Mouse (Mus musculus) c-Kit-positive CD71-positive TER-119-negative erythroid progenitor cells, embryonic 14.5 days (primary cell): ENCODE data around the gene Slc15a5.
"Not testable (repeated sequence)": the region's sequence is repeated elsewhere in the genome, so short reads cannot be mapped to it uniquely, and the experiment has no call there.

ENCODE experiments used
- DNase-seq: peaks from one replicate; pipeline ENCODE4 v3.0.0-alpha.2; 2013; ENCODE audit warnings: low read depth

Slc15a5 gene

DNA sequence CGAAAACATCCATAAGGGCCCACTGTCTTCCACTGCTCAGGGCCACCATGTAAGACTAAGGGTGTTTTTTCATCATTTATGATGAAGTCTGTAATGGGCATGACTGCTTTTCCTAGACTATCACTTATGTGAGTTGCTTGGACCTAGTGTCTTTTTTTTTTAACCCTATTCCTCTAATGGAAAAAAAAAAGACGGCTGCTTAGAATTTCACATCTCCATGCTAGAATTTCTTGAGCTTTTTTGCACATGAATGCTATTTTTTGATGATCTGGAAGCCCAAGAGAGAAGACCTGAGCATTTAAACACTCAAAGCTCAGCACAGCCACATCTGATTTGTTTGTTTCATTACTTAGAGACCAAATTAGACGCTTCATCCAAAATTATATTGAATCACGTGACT, at the start of gene Slc15a5:
TSS of gene Slc15a5 (minus strand) at position 101 of the 400 bp plus-strand sequence.
- DNase-seq, result no peak

- no peak for DNase-seq
These were observed 48.9 kb upstream of the Slc15a5 start for GRCm38 (mm10) chr6:138128392-138129335.

DNA sequence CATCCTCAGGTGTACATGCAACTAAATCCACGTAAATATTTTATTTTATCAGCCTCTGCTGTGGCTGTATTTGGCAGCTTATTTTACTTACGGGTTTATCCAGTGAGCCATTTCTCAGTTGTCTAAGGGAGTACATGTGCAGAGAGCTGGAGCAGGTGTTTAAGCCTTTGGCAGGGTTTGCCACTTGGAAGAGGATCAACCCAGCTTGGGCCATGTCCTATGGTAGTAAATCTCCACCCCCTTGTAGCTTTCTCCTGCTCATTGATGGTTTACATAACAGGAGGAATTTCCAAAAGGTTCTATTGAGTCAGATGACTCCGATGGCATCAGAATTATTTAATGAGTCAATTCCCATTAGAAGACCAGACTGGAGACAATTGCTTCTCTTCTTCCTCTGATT, 37.8 kb upstream of the Slc15a5 start:
- no peak for DNase-seq

DNA sequence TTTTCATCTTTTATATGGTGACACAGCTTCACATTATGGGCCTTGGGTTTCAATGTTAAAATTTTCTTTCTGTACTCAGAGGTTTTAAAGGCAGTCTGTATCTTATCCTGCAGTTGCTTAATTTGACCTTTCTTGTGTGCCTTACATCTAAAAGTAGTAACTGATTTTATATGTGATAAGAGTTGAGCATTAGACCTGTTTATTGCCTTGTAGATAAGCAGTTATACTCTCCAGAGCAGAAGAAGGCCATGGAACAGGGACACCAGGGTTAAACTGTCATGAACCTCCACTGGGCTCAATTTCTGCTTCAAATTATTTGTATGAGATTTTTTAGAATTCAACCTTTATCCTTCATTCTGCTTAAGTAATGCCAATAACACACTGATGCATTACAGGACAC, 24.8 kb upstream of the Slc15a5 start:
- DNase-seq, result no peak

DNA sequence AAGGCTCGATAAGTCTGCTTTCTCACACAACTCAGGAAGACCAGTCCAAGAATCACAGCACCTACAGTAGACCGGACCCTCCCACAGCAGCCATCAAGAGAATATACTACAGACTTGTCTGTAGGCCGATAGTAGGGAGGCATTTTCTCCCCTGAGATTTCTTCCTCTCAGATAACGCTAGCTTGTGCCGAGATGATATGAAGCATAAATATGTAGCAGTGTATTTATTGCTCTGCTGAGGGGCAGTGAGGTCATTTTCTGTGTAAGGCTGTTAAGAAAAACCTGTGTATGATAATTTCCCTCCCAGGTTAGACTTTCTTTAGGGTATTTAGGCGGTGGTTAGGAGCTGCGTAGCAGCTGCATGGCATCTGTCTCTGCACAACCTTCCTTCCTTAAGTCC, 23.2 kb upstream of the Slc15a5 start:
- DNase-seq, result no peak

- DNase-seq, result no peak
These were observed 22.1 kb upstream of the Slc15a5 start for GRCm38 (mm10) chr6:138101843-138102242.

DNA sequence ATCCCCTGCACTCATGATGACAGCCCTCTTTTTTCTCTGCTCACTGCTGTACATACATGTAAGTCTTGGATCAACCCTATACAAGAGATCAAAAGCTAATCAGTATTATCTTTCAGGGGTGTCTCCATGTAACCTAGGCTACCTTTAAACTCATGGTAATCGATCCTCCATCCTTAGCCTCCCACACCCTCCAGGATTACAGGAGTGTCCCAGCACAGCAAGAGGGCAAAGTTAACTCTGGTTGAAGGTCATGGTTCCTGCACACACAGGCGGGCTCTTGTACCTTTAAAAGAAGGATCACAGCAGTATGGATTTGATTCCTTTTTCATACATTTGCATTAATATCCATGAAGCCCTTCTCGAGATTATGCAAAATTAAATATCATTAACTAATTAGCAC, 19.9 kb upstream of the Slc15a5 start:
- no peak for DNase-seq

GRCm38 (mm10) chr6:138095060-138095459, 15.3 kb upstream of the Slc15a5 start:
- DNase-seq, result no peak

GRCm38 (mm10) chr6:138092432-138092831, 12.7 kb upstream of the Slc15a5 start:
- no peak for DNase-seq

DNA sequence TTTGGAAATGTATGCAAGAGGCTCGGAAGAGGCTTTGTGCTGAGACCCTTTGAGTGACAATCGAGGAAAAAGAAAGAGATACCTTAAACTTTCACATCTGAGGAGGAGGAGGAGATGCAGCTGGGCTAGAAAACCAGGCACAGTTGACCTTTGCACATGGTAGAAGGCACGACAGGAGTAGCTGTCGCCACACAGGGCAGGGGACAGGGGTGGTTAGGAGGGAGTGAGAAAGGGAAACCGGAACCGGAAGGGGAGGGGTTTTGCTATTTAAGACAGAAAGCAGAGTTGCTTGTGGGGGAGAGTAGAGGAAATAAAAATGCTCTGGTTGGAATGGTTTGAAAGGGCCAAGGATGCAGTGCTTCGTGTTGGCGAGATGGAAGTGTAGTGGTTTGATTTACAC, 9.4 kb upstream of the Slc15a5 start:
- DNase-seq, result no peak

DNA sequence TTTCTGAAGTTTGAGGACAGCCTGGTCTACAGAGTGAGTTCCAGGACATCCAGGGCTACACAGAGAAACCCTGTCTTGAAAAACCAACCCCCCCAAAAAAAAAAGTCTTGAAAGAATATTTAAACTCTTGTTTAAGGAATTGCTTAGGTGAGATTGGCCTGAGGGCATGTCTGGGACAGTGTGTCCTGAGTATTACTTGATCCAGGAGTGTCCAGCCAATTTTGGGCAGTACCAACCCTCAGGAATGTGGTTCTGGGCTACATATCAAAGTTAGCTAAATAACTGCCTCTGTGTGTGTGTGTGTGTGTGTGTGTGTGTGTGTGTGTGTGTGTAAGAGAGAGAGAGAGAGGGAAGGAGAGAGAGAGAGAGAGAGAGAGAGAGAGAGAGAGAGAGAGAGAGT, 6.7 kb upstream of the Slc15a5 start:
- not testable (repeated sequence) for DNase-seq

DNA sequence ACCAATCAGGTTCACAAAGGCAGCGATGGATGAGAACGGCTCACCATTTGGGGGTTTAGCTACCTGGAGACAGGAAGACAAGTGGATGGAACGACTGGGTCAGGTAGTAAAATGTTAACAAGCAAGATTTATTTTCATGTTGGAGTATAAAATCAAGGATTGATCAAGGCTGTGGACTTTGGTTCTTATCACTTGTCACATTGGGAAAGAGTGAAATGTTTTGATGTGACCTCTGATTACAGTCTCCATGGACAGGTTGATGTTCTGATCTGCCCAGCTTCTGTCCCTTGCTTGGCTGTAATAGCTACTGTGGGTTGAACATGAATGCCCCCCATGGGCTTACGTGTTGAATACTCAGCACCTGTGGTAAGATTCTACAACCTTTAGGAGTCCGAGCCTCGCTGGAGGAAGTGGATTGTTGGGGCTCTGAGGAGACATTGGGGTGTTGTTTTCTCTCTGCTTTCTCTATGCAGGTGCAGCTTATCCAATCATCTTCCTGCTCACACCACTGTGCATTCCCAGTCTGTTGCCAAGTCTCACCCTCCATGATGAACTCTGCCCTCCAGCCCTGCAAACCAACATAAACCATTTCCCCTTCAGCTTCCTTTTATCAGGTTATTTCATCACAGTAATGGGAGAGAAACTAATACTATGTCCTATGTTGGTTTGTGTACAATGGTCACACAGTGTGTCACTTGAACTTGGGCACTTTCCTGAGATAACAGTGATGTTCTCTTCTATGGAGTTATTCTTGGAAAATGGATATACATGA, 1.2 kb upstream of the Slc15a5 start:
- DNase-seq, result no peak

DNA sequence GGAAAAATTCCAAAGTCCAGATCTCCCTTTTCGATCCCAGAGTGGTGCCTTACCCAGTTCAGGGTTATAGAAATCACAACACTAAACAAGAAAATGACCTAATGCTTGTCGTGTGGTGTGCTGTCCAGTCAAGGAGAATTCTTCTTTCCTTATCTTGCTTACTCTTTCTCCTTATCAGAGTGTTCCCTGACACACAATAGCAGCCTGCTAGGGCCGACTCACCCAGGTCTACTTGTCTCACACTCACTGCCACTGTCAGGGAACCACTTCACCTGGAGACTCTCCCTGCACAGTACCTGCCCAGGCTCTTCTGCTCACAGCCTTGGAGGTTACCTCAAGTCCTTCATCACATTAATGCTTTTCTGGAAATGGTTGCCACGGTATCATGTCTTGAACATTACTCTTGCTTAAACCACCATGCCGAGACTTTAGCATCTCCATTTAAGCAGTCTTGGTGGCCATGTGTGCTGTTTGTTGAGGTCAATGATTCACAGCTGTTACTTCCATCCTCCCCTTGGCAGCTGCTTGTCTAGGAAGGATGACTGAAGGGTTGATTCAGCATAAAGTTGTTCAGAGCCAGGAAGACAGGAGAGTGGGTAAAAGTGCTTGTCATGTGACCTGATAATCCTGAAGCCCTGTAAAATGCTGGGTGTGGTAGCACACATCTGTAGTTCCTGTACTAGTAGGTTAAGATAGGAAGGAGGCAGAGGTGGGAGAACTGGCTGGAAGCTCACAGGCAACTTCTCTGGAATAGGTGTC, 1.9 kb downstream of the Slc15a5 start:
- no peak for DNase-seq

DNA sequence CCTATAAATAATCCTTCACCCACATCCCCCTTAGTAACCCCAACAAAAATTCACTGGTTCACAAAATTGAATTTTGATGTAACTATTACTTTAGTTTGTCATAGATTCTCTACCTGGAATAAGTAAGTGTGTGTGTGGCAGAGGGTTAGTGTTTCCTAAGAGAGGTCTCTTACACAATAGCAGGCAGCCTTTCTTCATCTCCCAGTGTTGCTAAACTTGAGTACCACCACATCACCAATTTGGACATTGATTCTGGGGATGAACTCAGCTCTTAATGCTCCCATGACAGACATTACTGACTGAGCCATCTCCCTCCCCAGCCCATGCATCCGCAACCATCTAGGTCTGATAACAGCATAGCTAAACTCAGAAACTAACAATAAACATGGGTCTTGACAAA, 4.0 kb downstream of the Slc15a5 start:
- DNase-seq, result no peak

GRCm38 (mm10) chr6:138073540-138073939, 6.2 kb downstream of the Slc15a5 start:
- DNase-seq, result no peak

GRCm38 (mm10) chr6:138072963-138073339, 6.8 kb downstream of the Slc15a5 start:
- no peak for DNase-seq

DNA sequence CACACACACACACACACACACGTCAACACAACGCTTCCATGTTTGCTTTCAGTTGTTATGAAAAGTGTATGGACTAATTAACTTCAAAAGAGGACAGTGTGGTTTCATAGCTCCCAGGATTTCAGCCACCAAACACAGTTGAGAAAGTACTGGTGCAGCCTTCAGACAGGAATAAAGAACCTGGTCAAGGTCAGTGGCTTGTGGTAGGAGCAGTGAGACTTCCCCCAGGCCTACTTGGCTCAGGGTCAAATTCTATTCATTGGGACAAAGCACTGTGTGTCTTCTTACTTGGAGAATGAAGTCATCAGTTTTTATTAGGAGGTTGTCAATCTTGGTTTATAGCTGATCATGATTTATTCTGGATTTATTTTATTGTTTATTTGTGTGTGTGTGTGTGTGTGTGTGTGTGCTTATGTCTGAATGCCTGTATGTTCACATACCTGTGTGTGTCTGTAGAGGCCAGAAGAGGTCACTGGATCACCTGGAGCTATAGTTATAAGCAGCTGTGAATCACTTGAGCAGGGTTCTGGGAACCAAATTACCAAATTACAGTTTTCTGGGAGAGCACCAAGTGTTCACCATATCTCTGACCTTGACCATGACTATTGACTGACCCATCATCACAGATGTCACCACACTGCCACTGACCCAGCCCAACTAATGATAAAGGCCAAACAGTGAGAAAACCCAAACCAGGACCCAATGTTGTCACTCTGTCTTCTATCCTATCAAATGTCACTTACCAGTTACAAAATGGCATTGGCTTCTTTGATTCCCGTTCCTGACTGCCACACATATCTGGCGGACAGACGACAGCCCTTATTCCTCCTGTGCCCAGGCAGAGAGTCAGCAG, 7.4 kb downstream of the Slc15a5 start:
- DNase-seq, result no peak

DNA sequence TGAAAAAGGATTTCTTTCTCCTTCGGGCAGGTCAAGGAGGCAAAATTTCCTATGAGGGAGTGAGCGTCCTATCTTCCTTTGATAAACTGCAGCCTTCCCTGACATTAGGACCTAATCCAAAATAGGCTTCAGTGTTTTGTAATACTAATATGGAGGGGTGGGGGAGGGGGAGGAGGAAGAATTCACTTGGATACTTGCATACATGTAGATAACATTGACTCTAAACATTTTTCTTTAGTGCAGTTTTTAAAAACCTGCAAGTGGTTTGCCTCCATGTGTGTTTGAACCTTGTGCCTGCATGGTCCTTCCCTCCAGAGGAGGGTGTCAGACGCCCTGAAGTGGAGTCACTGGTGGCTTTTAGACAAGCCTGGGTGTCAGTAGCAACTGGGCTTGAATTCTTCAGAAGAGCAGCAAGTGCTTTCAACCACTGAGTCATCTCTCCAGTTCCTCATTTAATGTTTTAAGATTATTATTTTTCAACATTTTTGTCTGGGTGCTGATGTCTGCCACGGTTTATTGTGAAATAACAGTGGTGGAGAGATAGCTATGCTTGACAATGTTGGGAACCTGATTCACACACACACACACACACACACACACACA, 8.1 kb downstream of the Slc15a5 start:
- no peak for DNase-seq

DNA sequence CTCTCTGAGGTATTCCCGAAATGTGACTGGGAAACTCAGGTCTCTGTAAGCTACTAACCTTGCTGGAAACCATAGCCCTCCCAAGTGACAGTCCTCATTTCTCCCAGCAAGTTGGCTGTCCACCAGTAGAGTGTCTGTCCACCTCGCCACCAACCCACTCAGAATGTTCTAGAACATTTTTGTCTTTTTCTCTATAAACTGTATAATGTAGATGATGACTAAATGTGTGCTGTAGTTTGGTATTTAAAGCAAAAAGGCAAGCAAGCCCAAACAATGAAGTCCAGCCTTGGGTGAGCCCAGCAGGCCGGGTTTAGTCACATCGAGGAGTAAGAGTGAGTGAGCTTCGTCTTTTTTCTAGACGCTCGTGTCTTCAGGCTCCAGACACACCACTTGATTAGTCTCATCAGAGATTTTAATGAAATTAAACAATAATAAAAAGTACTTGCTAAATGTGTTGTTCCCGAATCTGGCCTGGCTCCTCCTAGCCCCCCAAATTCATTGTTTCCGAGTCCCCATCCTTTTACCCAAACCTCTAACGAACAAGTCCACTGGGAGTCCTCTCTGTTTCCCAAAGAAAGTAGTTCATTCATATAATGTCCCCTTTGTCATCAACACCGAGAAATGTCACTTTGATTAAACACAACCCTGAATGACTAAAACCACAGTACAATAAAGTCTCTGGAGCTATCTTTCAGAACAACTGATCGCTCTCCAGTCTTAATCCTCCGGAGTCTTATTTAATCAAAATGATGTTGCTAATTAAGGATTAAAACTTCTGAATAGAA, 8.8 kb downstream of the Slc15a5 start:
- no peak for DNase-seq

DNA sequence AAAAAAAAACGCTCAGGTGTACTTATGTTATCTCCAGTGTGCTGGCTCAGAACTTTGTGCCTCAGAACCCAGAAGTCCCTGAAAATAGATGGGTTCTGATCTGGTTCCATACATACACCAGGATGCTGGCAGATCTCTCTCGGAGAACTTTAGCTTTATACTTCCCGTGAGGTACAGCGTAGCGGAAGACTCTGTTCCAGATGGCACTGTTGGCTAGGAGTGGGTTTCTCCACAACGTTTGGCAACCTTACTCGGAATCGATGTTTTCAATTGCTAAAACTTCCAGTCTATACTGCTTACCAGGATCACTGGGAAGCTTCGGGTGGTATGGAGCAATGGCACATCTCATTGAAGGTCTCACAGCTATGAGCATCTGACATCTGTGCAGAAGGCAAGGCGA, 9.8 kb downstream of the Slc15a5 start:
- DNase-seq, result no peak
